Mouse (Mus musculus): Measurements from ENCODE around the gene Klhdc7b. TPM values are rescaled to one million over a fixed set of nuclear protein-coding genes. Genes with fewer than 3 reads are reported as not detected.
A peak's percentile ranks its signal among the peaks of the same experiment; 100 is the strongest.
"Not testable (repeated sequence)": the region's sequence is repeated elsewhere in the genome, so short reads cannot be mapped to it uniquely, and the experiment has no call there.

Klhdc7b gene
- polyA plus RNA-seq, 1 experiment from 2014 or later: not detected

- Histone ChIP-seq H3K4me3 (no peak within 1 kb of the TSS), H3K36me3 (no peaks in the 10 kb centered on the region), H3K9me3 (peaks cover 16% of the 10 kb centered on the region), H3K27me3 (ENCODE audit: insufficient read depth, poor library complexity, severe bottlenecking) (no peaks in the 10 kb centered on the region), H3K27ac (no peak within 1 kb of the TSS), H3K4me1 (replicated peaks) (no peaks in the 10 kb centered on the region)
- 89% methylated on average over 24 of the region's 24 CpGs for WGBS
- no peak for DNase-seq (ENCODE audit: low spot score)
Observed at GRCm38 (mm10) chr15:89410118-89410517, 25.4 kb downstream of the Klhdc7b start, which contains the start of gene Syce3. Gene Syce3 (minus strand): TSS chr15:89410503.

- peaks cover 3% of the 10 kb centered on the region; the same call in 1 of the 2 replicates for H3K9me3 ChIP-seq
- no peak overlapping the region for H3K27ac ChIP-seq
- no peaks in the 10 kb centered on the region for H3K27me3 ChIP-seq (ENCODE audit: insufficient read depth, poor library complexity, severe bottlenecking)
- DNase-seq (ENCODE audit: low spot score): no peak
- H3K36me3 ChIP-seq: peaks cover 41% of the 10 kb centered on the region
- WGBS: 90% methylated on average over 8 of the region's 8 CpGs
- no peak overlapping the region for H3K4me3 ChIP-seq
- H3K4me1 ChIP-seq (replicated peaks): no peaks in the 10 kb centered on the region
Observed at GRCm38 (mm10) chr15:89415282-89415681, 30.6 kb downstream of the Klhdc7b start.

GRCm38 (mm10) chr15:89421938-89422337 is 37.2 kb downstream of the Klhdc7b start:
- Histone ChIP-seq H3K9me3 (no peaks in the 10 kb centered on the region), H3K27ac (no peak overlapping the region), H3K4me1 (replicated peaks) (peaks cover 15% of the 10 kb centered on the region), H3K36me3 (peaks cover 79% of the 10 kb centered on the region), H3K4me3 (no peak overlapping the region), H3K27me3 (ENCODE audit: insufficient read depth, poor library complexity, severe bottlenecking) (no peaks in the 10 kb centered on the region)
- DNase-seq (ENCODE audit: low spot score): no peak
- WGBS: 94% methylated on average over 9 of the region's 9 CpGs

GRCm38 (mm10) chr15:89424621-89425020 is 39.9 kb downstream of the Klhdc7b start:
- no peak overlapping the region for H3K4me3 ChIP-seq
- WGBS: 88% methylated on average over 8 of the region's 8 CpGs
- H3K27ac ChIP-seq: no peak overlapping the region
- H3K27me3 ChIP-seq (ENCODE audit: insufficient read depth, poor library complexity, severe bottlenecking): no peaks in the 10 kb centered on the region
- H3K36me3 ChIP-seq: peaks cover 66% of the 10 kb centered on the region
- peaks cover 26% of the 10 kb centered on the region for H3K4me1 ChIP-seq (replicated peaks)
- DNase-seq (ENCODE audit: low spot score): no peak
- H3K9me3 ChIP-seq: no peaks in the 10 kb centered on the region

GRCm38 (mm10) chr15:89425711-89426121 is 41.0 kb downstream of the Klhdc7b start, which contains the start of gene Cpt1b:
Gene Cpt1b (minus strand): TSS chr15:89425863.
- no peak for DNase-seq (ENCODE audit: low spot score)
- Histone ChIP-seq H3K27ac (0 out of 2 replicates have a peak within 1 kb of the TSS, but pooled peaks have one; percentile 5), H3K4me3 (no peak within 1 kb of the TSS), H3K4me1 (replicated peaks) (peaks cover 32% of the 10 kb centered on the region), H3K36me3 (peaks cover 55% of the 10 kb centered on the region), H3K9me3 (no peaks in the 10 kb centered on the region), H3K27me3 (ENCODE audit: insufficient read depth, poor library complexity, severe bottlenecking) (no peaks in the 10 kb centered on the region)
- 34% methylated on average over 6 of the region's 6 CpGs for WGBS

- DNase-seq (ENCODE audit: low spot score): no peak
- Histone ChIP-seq H3K27me3 (ENCODE audit: insufficient read depth, poor library complexity, severe bottlenecking) (no peaks in the 10 kb centered on the region), H3K27ac (no peak overlapping the region), H3K9me3 (no peaks in the 10 kb centered on the region), H3K36me3 (peaks cover 48% of the 10 kb centered on the region), H3K4me3 (no peak overlapping the region), H3K4me1 (replicated peaks) (peaks cover 38% of the 10 kb centered on the region)
- 94% methylated on average over 10 of the region's 10 CpGs for WGBS
Observed at GRCm38 (mm10) chr15:89426716-89427115, 42.0 kb downstream of the Klhdc7b start.

- no peak for DNase-seq (ENCODE audit: low spot score)
- Histone ChIP-seq H3K9me3 (no peaks in the 10 kb centered on the region), H3K27ac (0 out of 2 replicates have a peak overlapping the region, but pooled peaks have one; percentile 97), H3K27me3 (ENCODE audit: insufficient read depth, poor library complexity, severe bottlenecking) (no peaks in the 10 kb centered on the region), H3K4me1 (replicated peaks) (peaks cover 38% of the 10 kb centered on the region), H3K4me3 (peak overlapping the region; percentile 83), H3K36me3 (peaks cover 40% of the 10 kb centered on the region)
- WGBS: 82% methylated on average over 19 of the region's 19 CpGs
Observed at GRCm38 (mm10) chr15:89428136-89428790, 43.5 kb downstream of the Klhdc7b start.

GRCm38 (mm10) chr15:89428821-89429351 is 44.2 kb downstream of the Klhdc7b start:
- DNase-seq (ENCODE audit: low spot score): no peak
- 5% methylated on average over 22 of the region's 22 CpGs for WGBS
- Histone ChIP-seq H3K4me1 (replicated peaks) (peaks cover 38% of the 10 kb centered on the region), H3K9me3 (no peaks in the 10 kb centered on the region), H3K4me3 (peak overlapping the region; percentile 83), H3K36me3 (peaks cover 38% of the 10 kb centered on the region), H3K27ac (peak overlapping the region; percentile 97), H3K27me3 (ENCODE audit: insufficient read depth, poor library complexity, severe bottlenecking) (no peaks in the 10 kb centered on the region)

GRCm38 (mm10) chr15:89429352-89430221 is 44.9 kb downstream of the Klhdc7b start, which contains the start of the genes C730034F03Rik, Gm44502 and Chkb:
Gene C730034F03Rik (plus strand): TSS chr15:89429589.
Gene Gm44502 (minus strand): TSS chr15:89429696.
Gene Chkb (minus strand): TSS chr15:89429908.
- WGBS: under 1% methylated on average over 70 of the region's 70 CpGs
- Histone ChIP-seq H3K4me3 (peak within 1 kb of the TSS; percentile 83), H3K27ac (peak within 1 kb of the TSS; percentile 97), H3K27me3 (ENCODE audit: insufficient read depth, poor library complexity, severe bottlenecking) (no peaks in the 10 kb centered on the region), H3K9me3 (no peaks in the 10 kb centered on the region), H3K4me1 (replicated peaks) (peaks cover 38% of the 10 kb centered on the region), H3K36me3 (peaks cover 31% of the 10 kb centered on the region)
- peak; percentile 93 for DNase-seq (ENCODE audit: low spot score)

GRCm38 (mm10) chr15:89430341-89430740 is 45.6 kb downstream of the Klhdc7b start:
- Histone ChIP-seq H3K27me3 (ENCODE audit: insufficient read depth, poor library complexity, severe bottlenecking) (no peaks in the 10 kb centered on the region), H3K27ac (peak overlapping the region; percentile 97), H3K9me3 (no peaks in the 10 kb centered on the region), H3K4me1 (replicated peaks) (peaks cover 35% of the 10 kb centered on the region), H3K4me3 (peak overlapping the region; percentile 83), H3K36me3 (peaks cover 30% of the 10 kb centered on the region)
- 52% methylated on average over 6 of the region's 6 CpGs for WGBS
- no peak for DNase-seq (ENCODE audit: low spot score)

GRCm38 (mm10) chr15:89430771-89431170 is 46.1 kb downstream of the Klhdc7b start:
- H3K36me3 ChIP-seq: peaks cover 26% of the 10 kb centered on the region
- H3K4me3 ChIP-seq; H3K9me3 ChIP-seq; H3K27me3 ChIP-seq (ENCODE audit: insufficient read depth, poor library complexity, severe bottlenecking); DNase-seq (ENCODE audit: low spot score); H3K27ac ChIP-seq: not testable (repeated sequence)
- WGBS: 88% methylated on average over 9 of the region's 9 CpGs
- H3K4me1 ChIP-seq (replicated peaks): peaks cover 30% of the 10 kb centered on the region

GRCm38 (mm10) chr15:89431271-89431670 is 46.6 kb downstream of the Klhdc7b start:
- DNase-seq (ENCODE audit: low spot score): no peak
- no peaks in the 10 kb centered on the region for H3K9me3 ChIP-seq
- no peak overlapping the region for H3K4me3 ChIP-seq
- peaks cover 21% of the 10 kb centered on the region for H3K36me3 ChIP-seq
- WGBS: 86% methylated on average over 3 of the region's 3 CpGs
- peaks cover 27% of the 10 kb centered on the region for H3K4me1 ChIP-seq (replicated peaks)
- no peaks in the 10 kb centered on the region for H3K27me3 ChIP-seq (ENCODE audit: insufficient read depth, poor library complexity, severe bottlenecking)
- no peak overlapping the region for H3K27ac ChIP-seq

Measured in hindbrain, embryonic 10.5 days (tissue).